Mouse (Mus musculus) mesoderm, embryonic 11.5 days (tissue): ENCODE results near the gene Tcf7.
"Not testable (repeated sequence)": the region's sequence is repeated elsewhere in the genome, so short reads cannot be mapped to it uniquely, and the experiment has no call there.

Experiments used
- DNase-seq: peaks from one replicate; pipeline ENCODE4 v3.0.0-alpha.2; 2012; ENCODE audit warnings: low read depth, low spot score

The Tcf7 gene

GRCm38 (mm10) chr11:52228722-52229448 lies 53.9 kb downstream of the Tcf7 start:
- no peak for DNase-seq

GRCm38 (mm10) chr11:52227466-52228226 lies 55.2 kb downstream of the Tcf7 start:
- no peak for DNase-seq

- no peak for DNase-seq
Observed at GRCm38 (mm10) chr11:52227053-52227452, 55.8 kb downstream of the Tcf7 start.

GRCm38 (mm10) chr11:52225986-52226599 lies 56.7 kb downstream of the Tcf7 start:
- no peak for DNase-seq

- DNase-seq = peak; percentile 21
Observed at GRCm38 (mm10) chr11:52223968-52224682, 58.7 kb downstream of the Tcf7 start.

- no peak for DNase-seq
Observed at GRCm38 (mm10) chr11:52222891-52223290, 59.9 kb downstream of the Tcf7 start.

- DNase-seq = not testable (repeated sequence)
Observed at GRCm38 (mm10) chr11:52221921-52222320, 60.9 kb downstream of the Tcf7 start.

GRCm38 (mm10) chr11:52220282-52220681 lies 62.5 kb downstream of the Tcf7 start:
- DNase-seq = peak; percentile 74

GRCm38 (mm10) chr11:52213887-52214286 lies 68.9 kb downstream of the Tcf7 start, which contains the start of gene Olfr1371:
Gene Olfr1371, minus strand, starts transcription at chr11:52213987.
- no peak for DNase-seq
